Mouse (Mus musculus) intestine, embryonic 16.5 days (tissue): Measurements from ENCODE around the gene Srsf9. TPM values are rescaled to one million over a fixed set of nuclear protein-coding genes. Genes with fewer than 3 reads are reported as not detected.

Experiments used
- ATAC-seq: fragments of 200-750 bp; cut with Nextera tagmentation; 2 replicates; pipeline ENCODE4 v1.8.0; 2017; ENCODE audit warnings: moderate TSS enrichment, moderate library complexity
- H3K27ac ChIP-seq: fragments of 300-500 bp; sonication (generic); 2 replicates; pipeline ENCODE4 v1.5.1; 2014; ENCODE audit warnings: mild to moderate bottlenecking, low read length
- H3K27me3 ChIP-seq: fragments of 300-500 bp; sonication (generic); replicated peaks from 2 replicates; pipeline ENCODE4 v1.6.1; 2014; ENCODE audit warnings: low read length, control low read depth, mixed read lengths; ENCODE audit not compliant: control insufficient read depth, insufficient read depth
- H3K36me3 ChIP-seq: fragments of 300-500 bp; sonication (generic); 2 replicates; pipeline ENCODE4 v1.6.1; 2014; ENCODE audit warnings: low read length, control low read depth; ENCODE audit not compliant: control insufficient read depth, insufficient read depth
- H3K4me1 ChIP-seq: fragments of 300-500 bp; sonication (generic); 2 replicates; pipeline ENCODE4 v1.6.1; 2014; ENCODE audit warnings: low read length, control low read depth, mixed read lengths; ENCODE audit not compliant: control insufficient read depth, insufficient read depth
- H3K4me2 ChIP-seq: fragments of 300-500 bp; sonication (generic); 2 replicates; pipeline ENCODE4 v1.6.1; 2014; ENCODE audit warnings: low read depth, low read length, control low read depth
- H3K4me3 ChIP-seq: fragments of 300-500 bp; sonication (generic); 2 replicates; pipeline ENCODE4 v1.5.1; 2014; ENCODE audit warnings: mild to moderate bottlenecking, low read length
- H3K9ac ChIP-seq: fragments of 300-500 bp; sonication (generic); 2 replicates; pipeline ENCODE4 v1.6.1; 2014; ENCODE audit warnings: low read depth, low read length
- H3K9me3 ChIP-seq: fragments of 300-500 bp; sonication (generic); 2 replicates; pipeline ENCODE4 v1.6.1; 2016; ENCODE audit warnings: low read length, control low read depth; ENCODE audit not compliant: control insufficient read depth
- whole genome bisulfite sequencing: fragments of 180-500 bp; shearing (Covaris S2); extraction: QIAGEN DNeasy Blood & Tissue Kit; methylation state at CpG from one replicate; pipeline ENCODE4 v1.1.7; 2014; 5-methylcytosine and 5-hydroxymethylcytosine counted together
- polyA plus RNA-seq: library from polyadenylated mRNA; unstranded; fragments of >200 nt; fragmentation: Nextera tagmentation; extraction: Ambion mirVana; gene quantifications from 2 replicates; pipeline ENCODE4 v1.2.1, GENCODE M21; 2015

Gene Srsf9
- polyA plus RNA-seq, 1 experiment from 2014 or later = 67.9 TPM

- H3K9ac ChIP-seq = peak overlapping the region; percentile 31; the same call in 1 of the 2 replicates
- H3K36me3 ChIP-seq = no peaks in the 10 kb centered on the region
- peak overlapping the region; percentile 77 for H3K27ac ChIP-seq
- H3K4me1 ChIP-seq = peaks cover 32% of the 10 kb centered on the region
- H3K4me2 ChIP-seq = no peak overlapping the region
- no peaks in the 10 kb centered on the region for H3K27me3 ChIP-seq
- WGBS = 8% methylated on average over 10 of the region's 10 CpGs
- 0 out of 2 replicates have a peak overlapping the region, but pooled peaks have one; percentile 1 for H3K4me3 ChIP-seq
- H3K9me3 ChIP-seq = no peaks in the 10 kb centered on the region
- ATAC-seq = peak; percentile 33
Observed at GRCm38 (mm10) chr5:115317645-115318328, 9.2 kb upstream of the Srsf9 start.

GRCm38 (mm10) chr5:115319004-115319940, 7.7 kb upstream of the Srsf9 start:
- WGBS = 4% methylated on average over 22 of the region's 22 CpGs
- Histone ChIP-seq H3K36me3 (no peaks in the 10 kb centered on the region), H3K4me1 (peaks cover 23% of the 10 kb centered on the region), H3K9me3 (no peaks in the 10 kb centered on the region), H3K9ac (peak overlapping the region; percentile 57; the same call in 1 of the 2 replicates), H3K27me3 (no peaks in the 10 kb centered on the region), H3K4me3 (peak overlapping the region; percentile 46), H3K27ac (peak overlapping the region; percentile 90), H3K4me2 (peak overlapping the region; percentile 78)
- peak; percentile 86 for ATAC-seq

GRCm38 (mm10) chr5:115326256-115326831, 633 bp upstream of the Srsf9 start:
- no peaks in the 10 kb centered on the region for H3K9me3 ChIP-seq
- H3K4me3 ChIP-seq = peak overlapping the region; percentile 99
- no peaks in the 10 kb centered on the region for H3K27me3 ChIP-seq
- peak; percentile 63 for ATAC-seq
- H3K9ac ChIP-seq = peak overlapping the region; percentile 92
- peak overlapping the region; percentile 87 for H3K27ac ChIP-seq
- peaks cover 7% of the 10 kb centered on the region for H3K36me3 ChIP-seq
- H3K4me1 ChIP-seq = peaks cover 12% of the 10 kb centered on the region
- WGBS = 19% methylated on average over 11 of the region's 11 CpGs
- peak overlapping the region; percentile 80 for H3K4me2 ChIP-seq

GRCm38 (mm10) chr5:115327610-115328548, 902 bp downstream of the Srsf9 start:
- H3K27me3 ChIP-seq = no peaks in the 10 kb centered on the region
- under 1% methylated on average over 55 of the region's 55 CpGs for WGBS
- peak overlapping the region; percentile 99 for H3K4me3 ChIP-seq
- H3K9me3 ChIP-seq = no peaks in the 10 kb centered on the region
- H3K36me3 ChIP-seq = peaks cover 15% of the 10 kb centered on the region
- peaks cover 12% of the 10 kb centered on the region for H3K4me1 ChIP-seq
- H3K27ac ChIP-seq = peak overlapping the region; percentile 87
- peak overlapping the region; percentile 77 for H3K4me2 ChIP-seq
- peak overlapping the region; percentile 92 for H3K9ac ChIP-seq
- ATAC-seq = peak; percentile 10; the same call in 1 of the 2 replicates

- no peak overlapping the region for H3K4me2 ChIP-seq
- no peaks in the 10 kb centered on the region for H3K27me3 ChIP-seq
- no peak for ATAC-seq
- no peak overlapping the region for H3K27ac ChIP-seq
- 83% methylated on average over 9 of the region's 9 CpGs for WGBS
- no peak overlapping the region for H3K9ac ChIP-seq
- no peaks in the 10 kb centered on the region for H3K9me3 ChIP-seq
- peaks cover 29% of the 10 kb centered on the region for H3K36me3 ChIP-seq
- H3K4me1 ChIP-seq = peaks cover 11% of the 10 kb centered on the region
- H3K4me3 ChIP-seq = no peak overlapping the region
Observed at GRCm38 (mm10) chr5:115330955-115331354, 4.0 kb downstream of the Srsf9 start.

GRCm38 (mm10) chr5:115333626-115334025, 6.6 kb downstream of the Srsf9 start:
- ATAC-seq = 0 out of 2 replicates have a peak, but pooled peaks have one; percentile 45
- Histone ChIP-seq H3K36me3 (peaks cover 32% of the 10 kb centered on the region), H3K4me2 (no peak overlapping the region), H3K27me3 (no peaks in the 10 kb centered on the region), H3K9ac (no peak overlapping the region), H3K27ac (no peak overlapping the region), H3K9me3 (no peaks in the 10 kb centered on the region), H3K4me1 (peaks cover 3% of the 10 kb centered on the region), H3K4me3 (no peak overlapping the region)
- WGBS = 90% methylated on average over 3 of the region's 3 CpGs

- peak overlapping the region; percentile 94 for H3K4me3 ChIP-seq
- no peak overlapping the region for H3K27ac ChIP-seq
- no peaks in the 10 kb centered on the region for H3K9me3 ChIP-seq
- H3K4me1 ChIP-seq = peaks cover 10% of the 10 kb centered on the region
- no peak for ATAC-seq
- WGBS = 22% methylated on average over 7 of the region's 7 CpGs
- H3K36me3 ChIP-seq = peaks cover 19% of the 10 kb centered on the region
- no peaks in the 10 kb centered on the region for H3K27me3 ChIP-seq
- H3K9ac ChIP-seq = peak overlapping the region; percentile 34; the same call in 1 of the 2 replicates
- H3K4me2 ChIP-seq = peak overlapping the region; percentile 73
Observed at GRCm38 (mm10) chr5:115340007-115340406, 13.0 kb downstream of the Srsf9 start.

- Histone ChIP-seq H3K9ac (peak within 1 kb of the TSS; percentile 96), H3K27me3 (no peaks in the 10 kb centered on the region), H3K4me1 (peaks cover 10% of the 10 kb centered on the region), H3K4me2 (peak within 1 kb of the TSS; percentile 73), H3K4me3 (peak within 1 kb of the TSS; percentile 94), H3K9me3 (no peaks in the 10 kb centered on the region), H3K27ac (peak within 1 kb of the TSS; percentile 87), H3K36me3 (peaks cover 20% of the 10 kb centered on the region)
- WGBS = under 1% methylated on average over 62 of the region's 62 CpGs
- ATAC-seq = peak; percentile 94
Observed at GRCm38 (mm10) chr5:115340577-115341313, 13.8 kb downstream of the Srsf9 start, which contains the start of the genes Gatc and Triap1. Gene Gatc (minus strand): TSS chr5:115341178. Gene Triap1 (plus strand): TSS chr5:115341225.
